Mouse (Mus musculus): Measurements from ENCODE around the gene Psmb2.

- TF ChIP-seq CTCF (IDR thresholded peaks at IDR 0.05) (no peak), EP300 (IDR thresholded peaks at IDR 0.05) (no peak)
These were observed 67.4 kb downstream of the Psmb2 start for GRCm38 (mm10) chr4:126744831-126745230.
